Mouse (Mus musculus) left cerebral cortex, postnatal 14 days (tissue): ENCODE data around the gene Tepp. TPM values are rescaled to one million over a fixed set of nuclear protein-coding genes. Genes with fewer than 3 reads are reported as not detected.

ENCODE experiments used
- DNase-seq, 2 experiments: peaks; one replicate each; pipeline ENCODE4 v3.0.0; 2021 to 2022; ENCODE audit warnings: low spot score in 2 of 2, mixed read lengths in 1 of 2
- intact Hi-C: fragments of 180-260 bp; cut with DNase I; formaldehyde crosslinking; loops from one replicate; pipeline ENCODE4 v1.15.1; 2025
- total RNA-seq, 2 experiments: library from RNA; stranded (reverse); gene quantifications; 2 replicates each; pipeline ENCODE4 v1.2.3; 2021

The Tepp gene
- total RNA-seq, 2 experiments from 2014 or later, result 0.74 to 0.90 TPM

GRCm38 (mm10) chr8:95354606-95355005, 44.2 kb downstream of the Tepp start:
- intact Hi-C loops, result loop anchor here (5.0 kb wide), 1 partner anchor 133 kb away; no protein-coding TSS in a partner anchor
- DNase-seq, result no peak

- intact Hi-C loops, result no loop called here
- DNase-seq, result no peak
These were observed 48.4 kb downstream of the Tepp start for GRCm38 (mm10) chr8:95358550-95359411.

GRCm38 (mm10) chr8:95360181-95361015, 50.0 kb downstream of the Tepp start:
- no peak for DNase-seq
- intact Hi-C loops, result no loop called here

GRCm38 (mm10) chr8:95361016-95361341, 50.6 kb downstream of the Tepp start:
- intact Hi-C loops, result no loop called here
- DNase-seq, result no peak

GRCm38 (mm10) chr8:95362272-95362671, 51.9 kb downstream of the Tepp start:
- intact Hi-C loops, result no loop called here

GRCm38 (mm10) chr8:95363849-95364248, 53.5 kb downstream of the Tepp start:
- intact Hi-C loops, result no loop called here

More at GRCm38 (mm10) chr8:95362272-95362671, 51.9 kb downstream of the Tepp start:
- no peak for DNase-seq

GRCm38 (mm10) chr8:95369581-95370326, 59.4 kb downstream of the Tepp start:
- intact Hi-C loops, result no loop called here
- DNase-seq, result no peak

More at GRCm38 (mm10) chr8:95363849-95364248, 53.5 kb downstream of the Tepp start:
- no peak for DNase-seq

- intact Hi-C loops, result no loop called here
- DNase-seq, result no peak
These were observed 63.1 kb downstream of the Tepp start for GRCm38 (mm10) chr8:95373389-95374002.

GRCm38 (mm10) chr8:95374429-95374828, 64.1 kb downstream of the Tepp start:
- no peak for DNase-seq
- intact Hi-C loops, result no loop called here

GRCm38 (mm10) chr8:95375374-95375930, 65.1 kb downstream of the Tepp start:
- peak in 1 of 2 experiments; percentile 15 for DNase-seq

More at GRCm38 (mm10) chr8:95375374-95375930, 65.1 kb downstream of the Tepp start:
- intact Hi-C loops, result no loop called here

Other genes with a start within 250 kb of the Tepp start
- 10 to 100 TPM; 43.9 to 47.2 TPM for gene Katnb1, start 229.4 kb upstream of the Tepp start, total RNA-seq
- 10 to 100 TPM; 52.9 to 60.3 TPM for gene Kifc3, start 107.8 kb upstream of the Tepp start, total RNA-seq
- 1 to 10 TPM in 1 of 2 experiments, under 1 TPM in 1; 0.97 to 1.3 TPM for gene Cngb1, start 4.0 kb upstream of the Tepp start, total RNA-seq
- gene Zfp319, start 21.4 kb downstream of the Tepp start, total RNA-seq, result 10 to 100 TPM; 16.1 to 16.3 TPM
- gene Usb1, start 21.7 kb downstream of the Tepp start, total RNA-seq, result 10 to 100 TPM; 14.4 to 19.3 TPM
- gene Mmp15, start 41.7 kb downstream of the Tepp start, total RNA-seq, result 10 to 100 TPM; 23.7 to 27.4 TPM
- gene Cfap20, start 124.3 kb downstream of the Tepp start, total RNA-seq, result 10 to 100 TPM; 64.9 to 65.9 TPM
- 10 to 100 TPM; 83.1 to 91.0 TPM for gene Csnk2a2, start 179.5 kb downstream of the Tepp start, total RNA-seq
- 1 to 10 TPM in 1 of 2 experiments, under 1 TPM in 1; 0.81 to 1.3 TPM for gene Ccdc113, start 223.5 kb downstream of the Tepp start, total RNA-seq